ENCODE assay signal across 12 mouse cellular contexts in genomic region chr5:112289236-112289635, GRCm38 (mm10). TPM values are rescaled to one million over a fixed set of nuclear protein-coding genes. Genes with fewer than 3 reads are reported as not detected.
DNase-seq lines count a peak whose midpoint lies in the region; ATAC-seq and TF ChIP-seq lines count a peak whose summit lies in the region.
"Had no signal": no experiment of that assay in that cellular context is flagged by ENCODE, and none has a peak within 500 bp of the region (broad histone marks: within the 10 kb centered on the region; RNA-seq: fewer than 3 reads in every experiment).

No protein-coding gene starts in this region.

- H3K36me3 ChIP-seq in heart, adult 2 months (ENCODE audit: control insufficient read depth, insufficient read depth, low read length), result no peaks in the 10 kb centered on the region
- H3K36me3 ChIP-seq in neural tube, embryonic 15.5 days, result no peaks in the 10 kb centered on the region
- no peaks in the 10 kb centered on the region for H3K36me3 ChIP-seq in stomach, postnatal 0 days (ENCODE audit: control insufficient read depth, insufficient read depth, low read length)
- H3K36me3 ChIP-seq: forebrain, embryonic 15.5 days; hindbrain, embryonic 10.5 days had no signal

- TF ChIP-seq POLR2A in heart, adult 2 months (IDR thresholded peaks at IDR 0.05; ENCODE audit: insufficient read depth, low read depth, low read length), result no peak

- 14% methylated on average over 8 of the region's 8 CpGs for WGBS in heart, adult 2 months
- 56% methylated on average over 8 of the region's 8 CpGs for WGBS in neural tube, embryonic 15.5 days
- 28% methylated on average over 6 of the region's 8 CpGs for whole genome bisulfite sequencing in stomach, postnatal 0 days

- H3K4me2 ChIP-seq in neural tube, embryonic 15.5 days, result peak overlapping the region; percentile 6; the same call in 1 of the 2 replicates
- H3K4me2 ChIP-seq in stomach, postnatal 0 days (replicated peaks; ENCODE audit: low read depth), result no peak overlapping the region
- H3K4me2 ChIP-seq: forebrain, embryonic 15.5 days had no signal

- peak overlapping the region; percentile 47 for H3K4me3 ChIP-seq in heart, adult 2 months
- H3K4me3 ChIP-seq in neural tube, embryonic 15.5 days (replicated peaks), result no peak overlapping the region
- H3K4me3 ChIP-seq in stomach, postnatal 0 days (ENCODE audit: low read depth, low read length), result no peak overlapping the region
- H3K4me3 ChIP-seq: forebrain, embryonic 15.5 days; hindbrain, embryonic 10.5 days had no signal

- no peak for ATAC-seq in neural tube, embryonic 15.5 days (ENCODE audit: low FRiP score)
- no peak for ATAC-seq in stomach, postnatal 0 days (ENCODE audit: low FRiP score, low TSS enrichment)
- ATAC-seq: forebrain, embryonic 15.5 days had no signal

- intact Hi-C loops in heart, adult 2 months (cut with DNase I), result loop anchor here (1.0 kb wide), 1 partner anchor 9 kb away; no protein-coding TSS in a partner anchor

- H3K27ac ChIP-seq in heart, adult 2 months, result peak overlapping the region; percentile 80
- no peak overlapping the region for H3K27ac ChIP-seq in neural tube, embryonic 15.5 days (replicated peaks)
- H3K27ac ChIP-seq in stomach, postnatal 0 days (replicated peaks), result no peak overlapping the region
- H3K27ac ChIP-seq: forebrain, embryonic 15.5 days; macrophage had no signal

- H3K9ac ChIP-seq in heart, adult 2 months (ENCODE audit: low read depth, low read length), result peak overlapping the region; percentile 53
- no peak overlapping the region for H3K9ac ChIP-seq in neural tube, embryonic 15.5 days (replicated peaks)
- no peak overlapping the region for H3K9ac ChIP-seq in stomach, postnatal 0 days (ENCODE audit: low read length)
- H3K9ac ChIP-seq: forebrain, embryonic 15.5 days had no signal

- TF ChIP-seq EP300 in heart, adult 2 months (IDR thresholded peaks at IDR 0.05; ENCODE audit: insufficient read depth, low read depth, low read length), result no peak
- TF ChIP-seq EP300 in stomach, postnatal 0 days (optimal IDR thresholded peaks at IDR 0.05), result no peak

- no peaks in the 10 kb centered on the region for H3K9me3 ChIP-seq in neural tube, embryonic 15.5 days (replicated peaks)
- H3K9me3 ChIP-seq in stomach, postnatal 0 days (ENCODE audit: control insufficient read depth, low read length), result no peaks in the 10 kb centered on the region
- H3K9me3 ChIP-seq: forebrain, embryonic 15.5 days; hindbrain, embryonic 10.5 days had no signal

- DNase-seq in heart, adult 2 months, result peak; percentile 64 to 67
- no peak for DNase-seq in heart, adult 9 months (ENCODE audit: low spot score in 2 of 2)
- no peak for DNase-seq in neural tube, embryonic 10.5 days (ENCODE audit: extremely low spot score, low spot score)
- DNase-seq in heart, postnatal 4 days, result peak; percentile 75
- peak; percentile 41 for DNase-seq in stomach, postnatal 0 days (ENCODE audit: low spot score)
- no peak for DNase-seq in right cerebral cortex, postnatal 36 days (ENCODE audit: low spot score in 2 of 2)
- no peak for DNase-seq in c-Kit-positive CD71-positive TER-119-positive erythroid progenitor cells, embryonic 14.5 days (ENCODE audit: low spot score)
- DNase-seq: thymus, postnatal 4 days had no signal

- H3K79me2 ChIP-seq in heart, adult 2 months (replicated peaks; ENCODE audit: control insufficient read depth, insufficient read depth, low read length), result peaks cover 17% of the 10 kb centered on the region

- no peaks in the 10 kb centered on the region for H3K27me3 ChIP-seq in heart, adult 2 months (ENCODE audit: control insufficient read depth, insufficient read depth, low read length)
- no peaks in the 10 kb centered on the region for H3K27me3 ChIP-seq in neural tube, embryonic 15.5 days (replicated peaks)
- no peaks in the 10 kb centered on the region for H3K27me3 ChIP-seq in stomach, postnatal 0 days (ENCODE audit: control insufficient read depth, insufficient read depth, low read length)
- H3K27me3 ChIP-seq: forebrain, embryonic 15.5 days had no signal

- no peak for TF ChIP-seq CTCF in heart, adult 2 months (IDR thresholded peaks at IDR 0.05)
- no peak for TF ChIP-seq CTCF in stomach, postnatal 0 days (IDR thresholded peaks at IDR 0.05; ENCODE audit: low read depth)

- H3K4me1 ChIP-seq in heart, adult 2 months (ENCODE audit: control insufficient read depth, insufficient read depth, low read length), result peaks cover 54% of the 10 kb centered on the region
- peaks cover 35% of the 10 kb centered on the region for H3K4me1 ChIP-seq in neural tube, embryonic 15.5 days
- peaks cover 4% of the 10 kb centered on the region; the same call in 1 of the 2 replicates for H3K4me1 ChIP-seq in stomach, postnatal 0 days (replicated peaks; ENCODE audit: control insufficient read depth, insufficient read depth)

RNA-seq across cellular contexts. Expression of gene Tpst2, which starts 12.7 kb away (rescaled TPM):
- 10 to 100 TPM; 38.3 to 43.6 TPM for total RNA-seq in heart, adult 2 months (2021)
- polyA plus RNA-seq in heart, adult 2 months (2012; rRNA removed), result 36.9 and 37.7 TPM in 2 replicates
- polyA plus RNA-seq in neural tube, embryonic 15.5 days (2015; fragmentation: Nextera tagmentation; extraction: Ambion mirVana), result 31.4 and 40.2 TPM in 2 replicates
- 10 to 100 TPM; 44.4 to 45.6 TPM for total RNA-seq in heart, postnatal 4 days (2021)
- polyA plus RNA-seq in stomach, postnatal 0 days (2015; fragmentation: Nextera tagmentation; extraction: Ambion mirVana), result 29.2 and 30.2 TPM in 2 replicates

RNA-seq across cellular contexts. Expression of gene Crybb1, which starts 33.6 kb away (rescaled TPM):
- total RNA-seq in heart, adult 2 months (2021), result 1 to 10 TPM; 1.5 to 3.3 TPM
- polyA plus RNA-seq in heart, adult 2 months (2012; rRNA removed), result 2.1 and 2.3 TPM in 2 replicates
- polyA plus RNA-seq in neural tube, embryonic 15.5 days (2015; fragmentation: Nextera tagmentation; extraction: Ambion mirVana), result 5.8 and 6.2 TPM in 2 replicates
- not detected for total RNA-seq in heart, postnatal 4 days (2021)
- 1.7 and 2.0 TPM in 2 replicates for polyA plus RNA-seq in stomach, postnatal 0 days (2015; fragmentation: Nextera tagmentation; extraction: Ambion mirVana)
- polyA plus RNA-seq: macrophage had no signal

RNA-seq across cellular contexts. Expression of gene Cryba4, which starts 36.9 kb away (rescaled TPM):
- total RNA-seq in heart, adult 2 months (2021), result 1 to 10 TPM; 5.3 to 7.1 TPM
- polyA plus RNA-seq in heart, adult 2 months (2012; rRNA removed), result 14.4 and 33.8 TPM in 2 replicates
- polyA plus RNA-seq in neural tube, embryonic 15.5 days (2015; fragmentation: Nextera tagmentation; extraction: Ambion mirVana), result 1.7 and 2.5 TPM in 2 replicates
- 1 to 10 TPM; 1.7 to 2.3 TPM for total RNA-seq in heart, postnatal 4 days (2021)
- polyA plus RNA-seq in stomach, postnatal 0 days (2015; fragmentation: Nextera tagmentation; extraction: Ambion mirVana), result 1.9 and 2.2 TPM in 2 replicates

RNA-seq across cellular contexts. Expression of gene Tfip11, which starts 36.9 kb away (rescaled TPM):
- total RNA-seq in heart, adult 2 months (2021), result 10 to 100 TPM; 17.6 to 19.4 TPM
- 16.0 and 18.5 TPM in 2 replicates for polyA plus RNA-seq in heart, adult 2 months (2012; rRNA removed)
- polyA plus RNA-seq in neural tube, embryonic 15.5 days (2015; fragmentation: Nextera tagmentation; extraction: Ambion mirVana), result 29.7 and 31.0 TPM in 2 replicates
- total RNA-seq in heart, postnatal 4 days (2021), result 10 to 100 TPM; 20.3 to 20.5 TPM
- polyA plus RNA-seq in stomach, postnatal 0 days (2015; fragmentation: Nextera tagmentation; extraction: Ambion mirVana), result 12.4 and 12.9 TPM in 2 replicates

RNA-seq across cellular contexts. Expression of gene Srrd, which starts 53.6 kb away (rescaled TPM):
- 1 to 10 TPM; 6.5 to 7.3 TPM for total RNA-seq in heart, adult 2 months (2021)
- polyA plus RNA-seq in heart, adult 2 months (2012; rRNA removed), result 23.4 and 28.4 TPM in 2 replicates
- polyA plus RNA-seq in neural tube, embryonic 15.5 days (2015; fragmentation: Nextera tagmentation; extraction: Ambion mirVana), result 57.5 and 61.9 TPM in 2 replicates
- 10 to 100 TPM; 11.5 to 14.6 TPM for total RNA-seq in heart, postnatal 4 days (2021)
- polyA plus RNA-seq in stomach, postnatal 0 days (2015; fragmentation: Nextera tagmentation; extraction: Ambion mirVana), result 19.3 and 20.9 TPM in 2 replicates

Comparison
In these comparisons a context has a peak if more than half of its experiments do, and no peak if none do; other contexts are left out.
1. DNase-seq: peak in heart, adult 2 months (2 of 2), heart, postnatal 4 days (single experiment) and stomach, postnatal 0 days (single experiment); none in heart, adult 9 months (0 of 2), neural tube, embryonic 10.5 days (single experiment), right cerebral cortex, postnatal 36 days (0 of 2) and c-Kit-positive CD71-positive TER-119-positive erythroid progenitor cells, embryonic 14.5 days (single experiment).